Comparison of ENCODE assay signal across 8 mouse cellular contexts in genomic region chr11:102284501-102285094, GRCm38 (mm10). TPM values are rescaled to one million over a fixed set of nuclear protein-coding genes. Genes with fewer than 3 reads are reported as not detected.
A peak's percentile ranks its signal among the peaks of the same experiment; 100 is the strongest.
DNase-seq lines count a peak whose midpoint lies in the region; ATAC-seq and TF ChIP-seq lines count a peak whose summit lies in the region.

Gene Tmub2, plus strand, starts transcription at chr11:102284931.

- H3K4me1 ChIP-seq in cortical plate, adult 2 months (ENCODE audit: control insufficient read depth, insufficient read depth, low read length) = no peaks in the 10 kb centered on the region
- peaks cover 42% of the 10 kb centered on the region for H3K4me1 ChIP-seq in megakaryocyte, embryonic 14.5 days

- H3K27me3 ChIP-seq in megakaryocyte, embryonic 14.5 days (replicated peaks) = no peaks in the 10 kb centered on the region

- no peak for TF ChIP-seq CTCF in cortical plate, adult 2 months (IDR thresholded peaks at IDR 0.05; ENCODE audit: extremely low read depth, insufficient read depth, low read length)

- ATAC-seq in activated CD4-positive, CD25-positive, alpha-beta regulatory T cell, adult 4 months = peak; percentile 96

- peaks cover 32% of the 10 kb centered on the region for H3K36me3 ChIP-seq in megakaryocyte, embryonic 14.5 days (replicated peaks; ENCODE audit: low read length)

- TF ChIP-seq POLR2A in cortical plate, adult 2 months (IDR thresholded peaks at IDR 0.05; ENCODE audit: extremely low read depth, insufficient read depth, low read length) = no peak

- peak within 1 kb of the TSS; percentile 34; the same call in 1 of the 2 replicates for H3K27ac ChIP-seq in cortical plate, adult 2 months (ENCODE audit: insufficient read depth, low read length)

- peak; percentile 95 to 97 for DNase-seq in gastrocnemius, adult 8-10 months (ENCODE audit: low spot score in 2 of 2)
- peak; percentile 99 for DNase-seq in hindlimb bud, embryonic 11.5 days (ENCODE audit: extremely low spot score, low read depth, low spot score)
- peak; percentile 91 to 97 for DNase-seq in left cerebral cortex, adult 8-10 months (ENCODE audit: low spot score in 2 of 2)
- peak; percentile 97 to 98 for DNase-seq in right cerebral cortex, postnatal 10 days (ENCODE audit: low spot score in 2 of 2)
- DNase-seq in urinary bladder, postnatal 25 days (ENCODE audit: low spot score) = peak; percentile 89

- H3K4me3 ChIP-seq in cortical plate, adult 2 months (ENCODE audit: insufficient read depth, low read length) = peak within 1 kb of the TSS; percentile 70
- H3K4me3 ChIP-seq in megakaryocyte, embryonic 14.5 days (replicated peaks) = peak within 1 kb of the TSS; percentile 97

- no peaks in the 10 kb centered on the region for H3K9me3 ChIP-seq in megakaryocyte, embryonic 14.5 days

RNA-seq across cellular contexts. Expression of gene Tmub2, which starts in this region (rescaled TPM):
- 10 to 100 TPM; 54.5 to 58.3 TPM for polyA plus RNA-seq in activated CD4-positive, CD25-positive, alpha-beta regulatory T cell, adult 4 months (2017; shearing (Covaris generic))
- polyA plus RNA-seq in cortical plate, adult 2 months (2012; rRNA removed) = 95.3 and 97.0 TPM in 2 replicates
- 10 to 100 TPM; 14.7 to 15.8 (median 15.0) TPM for total RNA-seq in gastrocnemius, adult 8-10 months (2022)
- 10 to 100 TPM; 62.1 to 70.6 (median 65.6) TPM for total RNA-seq in left cerebral cortex, adult 8-10 months (2022)
- 46.7 and 48.3 TPM in 2 replicates for polyA plus RNA-seq in megakaryocyte, embryonic 14.5 days (2012; ENCODE audit: insufficient read depth, low replicate concordance)

Comparison
In these comparisons a context has a peak if more than half of its experiments do, and no peak if none do; other contexts are left out.
1. Peak in every context shown above with its lines: DNase-seq, ATAC-seq, H3K4me3 ChIP-seq and H3K27ac ChIP-seq.